Mouse (Mus musculus) spleen, adult 2 months (tissue): Measurements from ENCODE around the gene Csde1. TPM values are rescaled to one million over a fixed set of nuclear protein-coding genes. Genes with fewer than 3 reads are reported as not detected.

ENCODE experiments used
- DNase-seq, 2 experiments: peaks; one replicate each; pipeline versions ENCODE4 v3.0.0 to v3.0.0-alpha.2; 2012 to 2021; ENCODE audit warnings: low spot score in 2 of 2, low read depth in 1 of 2
- H3K27ac ChIP-seq: fragments of 200-500 bp; 2 replicates; pipeline ENCODE4 v1.5.1; 2012; ENCODE audit warnings: low read length, inconsistent platforms; ENCODE audit not compliant: insufficient read depth
- H3K27me3 ChIP-seq: fragments of 200-500 bp; 2 replicates; pipeline ENCODE4 v1.6.1; 2012; ENCODE audit warnings: mild to moderate bottlenecking, moderate library complexity, low read length, inconsistent platforms; ENCODE audit not compliant: control insufficient read depth, insufficient read depth
- H3K36me3 ChIP-seq: fragments of 200-500 bp; 2 replicates; pipeline ENCODE4 v1.6.1; 2012; ENCODE audit warnings: mild to moderate bottlenecking, low read length, inconsistent platforms; ENCODE audit not compliant: control insufficient read depth, insufficient read depth
- H3K4me1 ChIP-seq: fragments of 200-500 bp; 2 replicates; pipeline ENCODE4 v1.6.1; 2011; ENCODE audit warnings: inconsistent platforms; ENCODE audit not compliant: control insufficient read depth, insufficient read depth, insufficient read length
- H3K4me3 ChIP-seq: fragments of 200-500 bp; 2 replicates; pipeline ENCODE4 v1.5.1; 2011; ENCODE audit warnings: mild to moderate bottlenecking, inconsistent platforms; ENCODE audit not compliant: insufficient read depth, insufficient read length; ENCODE audit errors: extremely low read depth
- CTCF ChIP-seq: fragments of 200-500 bp; IDR thresholded peaks from 2 replicates; pipeline ENCODE4 v1.5.1; 2011; ENCODE audit warnings: mild to moderate bottlenecking, inconsistent platforms; ENCODE audit not compliant: insufficient read depth, insufficient read length, insufficient replicate concordance; ENCODE audit errors: extremely low read depth
- POLR2A ChIP-seq: fragments of 200-500 bp; IDR thresholded peaks from 2 replicates; pipeline ENCODE4 v1.6.1; 2011; ENCODE audit warnings: low read depth, low read length, inconsistent platforms
- WGBS: fragments of 180-500 bp; shearing (Covaris S2); methylation state at CpG from one replicate; pipeline ENCODE4 v1.1.7; 2018; 5-methylcytosine and 5-hydroxymethylcytosine counted together
- polyA plus RNA-seq: library from polyadenylated mRNA; depleted of rRNA; stranded (reverse); fragments of >200 nt; gene quantifications from 2 replicates; pipeline ENCODE4 v1.2.3, GENCODE M21; 2012

Csde1 gene
- polyA plus RNA-seq, 1 experiment: 17.1 TPM

GRCm38 (mm10) chr3:103019462-103019861 lies 764 bp upstream of the Csde1 start:
- peaks cover 9% of the 10 kb centered on the region for H3K4me1 ChIP-seq
- H3K36me3 ChIP-seq: no peaks in the 10 kb centered on the region
- peak overlapping the region; percentile 40; the same call in 1 of the 2 replicates for H3K27ac ChIP-seq
- TF ChIP-seq POLR2A (no peak), CTCF (no peak)
- no peak overlapping the region for H3K4me3 ChIP-seq
- no peaks in the 10 kb centered on the region for H3K27me3 ChIP-seq
- 92% methylated on average over 2 of the region's 2 CpGs for WGBS
- DNase-seq: no peak

- TF ChIP-seq CTCF: no peak
- TF ChIP-seq POLR2A: no peak
- peaks cover 9% of the 10 kb centered on the region for H3K4me1 ChIP-seq
- H3K4me3 ChIP-seq: peak overlapping the region; percentile 88
- H3K27ac ChIP-seq: peak overlapping the region; percentile 98
- no peaks in the 10 kb centered on the region for H3K27me3 ChIP-seq
- H3K36me3 ChIP-seq: no peaks in the 10 kb centered on the region
- DNase-seq: peak; percentile 75 to 87
- WGBS: 0% methylated on average over 36 of the region's 37 CpGs
Measured at GRCm38 (mm10) chr3:103020943-103021638, 865 bp downstream of the Csde1 start.

DNA sequence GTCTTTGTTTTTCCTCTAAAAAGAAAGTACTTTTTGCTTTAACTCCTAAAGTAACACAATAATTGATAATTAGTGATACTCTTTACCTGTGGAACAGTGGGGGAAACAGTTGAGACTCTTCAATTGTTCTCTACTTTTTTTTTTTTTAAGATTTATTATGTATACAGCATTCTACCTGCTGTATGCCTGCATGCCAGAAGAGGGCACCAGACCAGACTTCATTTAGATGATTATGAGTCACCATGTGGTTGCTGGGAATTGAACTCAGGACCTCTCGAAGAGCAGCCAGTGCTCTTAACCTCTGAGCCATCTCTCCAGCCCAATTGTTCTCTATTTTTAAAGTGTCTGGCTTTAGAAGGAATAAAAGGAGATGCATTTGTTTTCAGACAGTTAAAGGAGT lies 5.9 kb downstream of the Csde1 start:
- Histone ChIP-seq H3K36me3 (peaks cover 11% of the 10 kb centered on the region), H3K4me1 (peaks cover 8% of the 10 kb centered on the region), H3K4me3 (no peak overlapping the region), H3K27ac (no peak overlapping the region), H3K27me3 (no peaks in the 10 kb centered on the region)
- TF ChIP-seq POLR2A: no peak
- TF ChIP-seq CTCF: peak; percentile 1; the same call in 1 of the 2 replicates
- 57% methylated on average over 1 of the region's 1 CpGs for WGBS
- peak; percentile 8 to 29 for DNase-seq

DNA sequence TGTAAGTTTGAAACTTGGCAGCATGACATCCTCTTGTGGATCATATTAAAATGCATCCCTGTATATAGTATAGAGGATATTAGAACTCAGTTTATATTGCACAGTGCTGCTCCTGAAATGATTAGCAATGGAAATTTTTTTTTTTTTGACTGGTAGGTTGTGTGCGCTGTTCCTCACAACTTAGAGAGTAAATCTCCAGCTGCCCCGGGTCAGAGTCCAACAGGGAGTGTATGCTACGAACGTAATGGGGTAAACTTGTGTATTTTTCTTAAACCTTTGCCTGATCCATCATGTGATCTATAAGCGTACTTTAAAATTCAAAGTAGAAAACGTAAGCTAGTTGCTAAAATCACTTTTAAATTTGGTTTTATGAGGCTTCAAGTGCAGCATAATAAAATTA lies 20.1 kb downstream of the Csde1 start:
- TF ChIP-seq CTCF (no peak), POLR2A (no peak)
- Histone ChIP-seq H3K36me3 (peaks cover 28% of the 10 kb centered on the region), H3K4me1 (no peaks in the 10 kb centered on the region), H3K27ac (no peak overlapping the region), H3K4me3 (no peak overlapping the region), H3K27me3 (no peaks in the 10 kb centered on the region)
- 94% methylated on average over 6 of the region's 6 CpGs for WGBS
- no peak for DNase-seq

- DNase-seq: no peak
- 89% methylated on average over 1 of the region's 1 CpGs for WGBS
- no peak for TF ChIP-seq POLR2A
- TF ChIP-seq CTCF: no peak
- Histone ChIP-seq H3K27ac (no peak overlapping the region), H3K27me3 (no peaks in the 10 kb centered on the region), H3K4me3 (no peak overlapping the region), H3K4me1 (no peaks in the 10 kb centered on the region), H3K36me3 (peaks cover 31% of the 10 kb centered on the region)
Measured at GRCm38 (mm10) chr3:103040861-103041379, 20.7 kb downstream of the Csde1 start.

GRCm38 (mm10) chr3:103056016-103056595 lies 35.9 kb downstream of the Csde1 start:
- Histone ChIP-seq H3K4me3 (no peak overlapping the region), H3K36me3 (peaks cover 25% of the 10 kb centered on the region), H3K27me3 (no peaks in the 10 kb centered on the region), H3K27ac (no peak overlapping the region), H3K4me1 (peaks cover 3% of the 10 kb centered on the region)
- WGBS: 93% methylated on average over 5 of the region's 5 CpGs
- TF ChIP-seq POLR2A: no peak
- no peak for TF ChIP-seq CTCF
- DNase-seq: no peak

- Histone ChIP-seq H3K27me3 (no peaks in the 10 kb centered on the region), H3K36me3 (peaks cover 29% of the 10 kb centered on the region), H3K4me1 (peaks cover 3% of the 10 kb centered on the region), H3K27ac (no peak overlapping the region), H3K4me3 (peak overlapping the region; percentile 78; the same call in 1 of the 2 replicates)
- no peak for DNase-seq
- TF ChIP-seq CTCF (no peak), POLR2A (no peak)
- WGBS: 18% methylated on average over 10 of the region's 10 CpGs
Measured at GRCm38 (mm10) chr3:103057752-103058151, 37.5 kb downstream of the Csde1 start.
